Mouse (Mus musculus): ENCODE results near the gene Lce3b. TPM values are rescaled to one million over a fixed set of nuclear protein-coding genes. Genes with fewer than 3 reads are reported as not detected.

The Lce3b gene
- not detected in 2 replicates for polyA plus RNA-seq (2012; rRNA removed)

DNA sequence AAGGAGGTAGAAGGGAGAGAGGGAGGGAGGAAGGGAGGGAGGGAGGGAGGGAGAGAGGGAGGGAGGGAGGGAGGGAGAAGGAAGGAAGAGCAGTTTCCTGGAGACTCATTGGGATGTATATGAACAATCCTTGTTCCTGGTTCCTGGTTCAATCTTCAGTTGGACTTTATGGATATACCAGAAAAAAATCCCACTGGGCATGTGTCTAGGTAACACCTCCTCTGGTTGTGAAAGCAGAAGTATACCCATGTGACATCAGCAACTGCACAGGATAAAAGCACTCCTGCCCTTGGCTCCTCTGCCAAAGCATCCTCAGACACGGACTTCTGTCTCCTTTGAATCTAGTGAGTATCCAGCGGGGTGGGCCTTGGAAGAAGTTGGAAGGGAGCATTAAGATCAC, at the start of gene Lce3b:
Gene Lce3b (plus strand): TSS at position 301 of the 400 bp plus-strand sequence.
- no peak for DNase-seq (ENCODE audit: low spot score)

DNA sequence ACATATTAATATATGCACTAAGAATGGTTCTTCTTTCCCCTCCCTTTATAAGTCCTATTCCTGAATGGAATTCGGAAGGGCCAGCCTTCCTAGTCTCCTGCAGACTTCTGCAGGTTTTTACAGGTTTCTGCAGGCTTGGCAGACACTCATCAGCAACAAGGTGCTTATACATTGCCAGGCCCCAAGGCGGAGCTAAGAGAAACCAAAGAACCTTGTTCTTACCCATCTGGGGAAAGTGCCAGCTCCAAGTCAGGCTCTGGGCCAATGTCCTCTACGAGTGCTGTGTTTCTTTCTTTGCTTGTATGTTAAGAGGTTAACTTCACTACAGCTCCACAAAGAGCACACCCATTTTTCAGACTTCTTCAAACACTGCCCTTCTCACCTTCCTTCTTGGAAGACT, 38.7 kb upstream of the Lce3b start:
- no peak for DNase-seq (ENCODE audit: low spot score)

DNA sequence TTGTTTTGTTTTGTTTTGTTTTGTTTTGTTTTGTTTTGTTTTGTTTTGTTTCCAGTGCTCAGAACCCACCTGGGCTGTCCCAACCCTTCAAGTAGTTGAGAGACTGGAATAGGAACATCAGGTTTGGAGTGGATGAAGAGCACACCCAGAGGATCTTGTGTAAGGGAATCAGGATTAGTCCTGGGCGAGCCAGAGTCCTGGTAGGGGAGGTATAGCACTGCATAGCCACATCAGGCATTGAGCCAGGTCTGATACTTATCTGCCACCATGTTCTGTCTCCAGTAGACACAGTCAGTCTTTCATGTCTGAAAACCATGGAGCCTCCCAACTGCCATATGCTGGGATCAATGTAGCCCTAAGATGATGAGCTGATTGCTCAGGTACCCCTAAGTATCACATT, 38.3 kb upstream of the Lce3b start:
- DNase-seq (ENCODE audit: low spot score), result no peak

DNA sequence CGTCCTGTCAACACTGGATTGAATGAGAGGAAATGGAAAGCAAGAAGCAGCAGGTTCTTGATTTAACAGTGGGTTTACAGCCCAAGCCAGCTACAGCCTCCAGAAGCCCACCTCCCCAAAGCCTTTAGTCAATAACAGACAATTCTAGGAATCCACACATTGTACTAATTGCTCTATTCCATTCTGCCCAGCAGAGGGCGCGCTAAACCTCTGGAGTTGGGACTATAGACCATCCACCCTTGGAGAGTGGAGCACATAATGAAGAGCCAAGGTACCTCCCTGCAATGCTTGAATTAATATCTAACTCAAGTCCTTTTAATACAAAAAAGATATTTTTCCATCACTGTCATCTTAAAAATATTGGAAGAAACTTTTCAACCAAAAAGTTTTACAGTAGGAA, 29.8 kb upstream of the Lce3b start:
- DNase-seq (ENCODE audit: low spot score), result no peak

DNA sequence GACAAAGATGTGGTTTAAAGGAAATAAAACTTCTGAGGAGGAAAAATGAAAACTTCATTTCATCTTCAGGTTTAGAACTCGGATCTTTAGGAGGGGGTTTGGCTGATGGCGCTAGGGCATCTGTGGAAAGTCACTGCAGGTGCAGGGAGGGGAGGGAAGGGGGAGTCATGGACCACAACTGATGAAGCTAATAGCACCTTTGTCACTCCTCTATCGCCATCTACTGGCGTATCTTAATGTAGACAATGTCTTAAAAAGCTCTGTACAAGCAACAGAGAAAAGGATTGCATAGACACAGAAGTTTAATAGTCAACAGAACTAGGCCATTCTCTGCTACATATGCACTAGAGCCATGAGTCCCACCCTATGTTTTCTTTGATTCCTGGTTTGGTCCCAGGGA, 29.1 kb upstream of the Lce3b start:
- DNase-seq (ENCODE audit: low spot score), result no peak

DNA sequence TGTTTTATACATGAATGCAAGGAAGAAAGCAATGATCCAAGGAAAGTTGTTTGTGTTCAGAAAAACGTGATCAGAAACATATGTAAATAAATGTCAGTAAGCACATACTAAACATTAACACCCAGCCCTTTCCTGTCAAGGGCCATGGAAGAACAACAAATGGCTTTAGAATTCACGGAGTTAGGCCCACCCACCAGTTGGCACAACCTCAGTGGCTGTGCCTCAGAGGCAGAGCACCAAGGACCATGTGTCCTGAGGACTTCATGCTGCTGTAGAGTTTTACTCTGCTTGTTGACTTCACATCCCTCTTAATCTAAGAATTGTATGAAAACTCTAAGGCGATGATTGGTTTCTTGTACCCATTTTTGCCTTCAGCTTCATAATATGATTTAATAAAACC, 27.6 kb upstream of the Lce3b start:
- DNase-seq (ENCODE audit: low spot score), result no peak

DNA sequence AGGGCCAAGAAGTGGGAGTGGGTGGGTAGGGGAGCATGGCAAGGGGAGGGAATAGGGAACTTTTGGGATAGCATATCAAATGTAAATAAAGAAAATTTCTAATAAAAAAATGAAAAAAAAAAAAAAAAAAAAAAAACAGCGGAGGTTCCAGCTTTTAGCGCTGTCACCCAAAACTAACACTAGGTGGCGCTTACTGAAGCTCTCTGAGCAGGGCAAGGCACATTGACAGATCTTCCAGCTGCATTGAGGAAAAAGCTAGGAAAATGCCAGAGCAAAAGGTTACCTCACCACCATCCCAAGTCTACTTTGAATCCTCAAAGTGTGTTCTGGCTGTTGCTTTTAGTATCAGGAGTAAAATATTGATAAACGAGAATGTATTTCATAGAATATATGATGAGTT, 25.2 kb upstream of the Lce3b start:
- no peak for DNase-seq (ENCODE audit: low spot score)

DNA sequence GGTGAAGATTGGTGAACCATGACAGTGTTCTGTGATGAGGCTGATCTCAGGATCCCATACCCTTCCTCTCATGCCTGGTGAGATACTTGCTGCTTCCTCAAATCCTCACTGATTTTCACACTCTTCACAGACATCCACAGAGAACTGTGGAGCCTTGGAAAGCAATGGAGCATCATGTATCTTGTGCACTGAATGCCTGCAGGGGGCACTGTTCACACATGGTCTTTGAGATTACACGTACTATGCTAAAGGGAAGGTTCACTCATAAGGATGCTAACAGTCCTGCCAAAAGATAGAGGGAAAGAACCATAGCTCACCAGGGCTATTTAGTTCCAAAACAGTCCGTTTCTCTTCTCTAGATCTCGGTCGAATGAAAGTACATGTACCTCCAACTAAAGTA, 12.4 kb upstream of the Lce3b start:
- no peak for DNase-seq (ENCODE audit: low spot score)

DNA sequence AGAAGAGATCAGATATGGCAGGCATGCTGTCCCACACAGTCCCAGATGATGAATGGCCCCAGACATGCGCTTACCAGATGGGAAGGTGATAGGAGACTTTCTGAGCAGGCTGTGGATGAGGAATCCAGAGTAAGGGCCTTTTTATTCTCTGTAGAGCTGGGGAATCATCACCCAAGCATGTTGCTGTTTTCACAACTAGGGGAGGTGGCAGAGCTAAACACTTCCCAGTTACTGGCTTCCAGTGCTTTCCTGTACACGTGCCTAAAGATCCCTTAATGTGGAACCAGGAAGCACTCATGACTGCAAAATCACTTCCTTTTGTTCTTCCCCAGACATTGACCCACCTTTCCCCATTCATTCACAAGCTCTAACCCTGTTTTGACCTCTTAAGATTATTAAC, 6.6 kb upstream of the Lce3b start, which contains the start of gene Lce3a:
Gene Lce3a (minus strand): TSS at position 101 of the 400 bp plus-strand sequence.
- DNase-seq (ENCODE audit: low spot score), result no peak

DNA sequence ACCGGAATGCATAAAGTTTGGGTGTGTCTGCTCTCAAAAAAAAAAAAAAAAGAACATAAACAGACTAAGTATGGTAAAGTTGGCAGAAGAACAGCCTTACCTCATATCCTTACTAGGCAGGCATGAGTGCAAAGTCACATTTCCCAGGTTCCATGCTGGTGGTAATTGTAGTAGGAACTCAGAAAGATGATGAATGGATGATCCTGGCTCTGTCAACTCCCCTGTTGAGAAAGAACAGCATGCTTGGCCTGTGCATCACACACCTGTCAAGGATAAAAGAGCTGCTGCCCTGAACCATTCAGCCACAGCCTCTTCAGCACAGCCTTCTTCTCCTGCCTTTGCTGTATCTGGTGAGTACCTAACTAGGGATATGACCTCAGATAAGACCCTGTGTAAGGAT, 11.4 kb downstream of the Lce3b start, which contains the start of gene Lce3c:
Gene Lce3c (plus strand): TSS at position 301 of the 400 bp plus-strand sequence.
- DNase-seq (ENCODE audit: low spot score), result no peak

DNA sequence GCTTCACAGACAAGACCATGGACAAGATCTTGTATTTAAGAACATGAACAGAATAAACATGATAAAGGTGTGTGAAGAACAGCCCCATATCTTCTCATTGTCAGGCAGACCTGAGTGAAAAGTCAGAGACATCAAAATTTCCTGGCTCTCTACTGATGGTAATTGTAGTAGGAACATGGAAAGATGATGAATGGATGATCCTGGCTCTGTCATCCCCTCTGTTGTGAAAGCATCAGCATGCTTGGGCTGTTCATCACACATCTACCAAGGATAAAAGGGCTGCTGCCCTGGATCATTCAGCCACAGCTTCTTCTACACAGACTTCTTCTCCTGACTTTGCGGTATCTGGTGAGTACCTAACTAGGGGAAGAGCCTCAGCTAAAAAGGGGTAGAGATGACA, 24.3 kb downstream of the Lce3b start, which contains the start of gene Lce3d:
Gene Lce3d (plus strand): TSS at position 301 of the 400 bp plus-strand sequence.
- DNase-seq (ENCODE audit: low spot score), result no peak

DNA sequence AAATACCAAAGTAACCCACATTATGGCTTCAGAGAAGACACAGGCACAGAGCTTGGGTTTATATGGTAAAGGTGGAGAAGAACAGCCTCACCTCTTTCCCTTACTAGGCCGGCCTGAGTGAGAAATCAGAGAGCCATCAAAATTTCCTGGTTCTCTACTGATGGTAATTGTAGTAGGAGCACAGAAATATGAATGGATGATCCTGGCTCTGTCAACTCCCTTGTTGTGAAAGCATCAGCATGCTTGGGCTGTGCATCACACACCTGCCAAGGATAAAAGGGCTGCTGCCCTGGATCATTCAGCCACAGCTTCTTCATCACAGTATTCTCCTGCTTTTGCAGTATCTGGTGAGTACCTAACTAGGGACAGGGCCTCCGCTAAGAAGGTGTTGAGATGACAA, 34.0 kb downstream of the Lce3b start, which contains the start of gene Lce3e:
Gene Lce3e (plus strand): TSS at position 301 of the 400 bp plus-strand sequence.
- no peak for DNase-seq (ENCODE audit: low spot score)

DNA sequence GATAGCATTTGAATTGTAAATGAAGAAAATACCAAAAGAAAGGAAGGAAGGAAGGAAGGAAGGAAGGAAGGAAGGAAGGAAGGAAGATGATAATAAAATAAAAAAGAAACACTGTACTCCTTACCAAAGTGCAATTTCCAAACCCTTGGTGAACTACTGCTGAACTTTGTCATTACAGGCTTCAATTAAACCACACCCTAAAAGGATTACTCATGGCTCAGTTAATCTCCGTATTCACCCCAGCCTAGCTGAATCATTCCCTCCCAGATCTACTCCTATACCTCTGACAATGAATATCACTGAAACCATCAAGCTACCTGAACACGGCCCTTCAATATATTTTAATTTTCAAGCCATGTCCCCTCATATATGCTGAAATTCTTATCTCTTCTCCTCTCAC, 45.7 kb downstream of the Lce3b start:
- DNase-seq (ENCODE audit: low spot score), result no peak

Other genes with a start within 250 kb of the Lce3b start
- not detected in 2 replicates for gene Lce1d, start 245.8 kb upstream of the Lce3b start, polyA plus RNA-seq (2012; rRNA removed)
- gene Lce1e, start 223.9 kb upstream of the Lce3b start, polyA plus RNA-seq (2012; rRNA removed), result not detected in 2 replicates
- not detected in 2 replicates for gene Lce1f, start 212.6 kb upstream of the Lce3b start, polyA plus RNA-seq (2012; rRNA removed)
- not detected in 2 replicates for gene Gm38119, start 193.9 kb upstream of the Lce3b start, polyA plus RNA-seq (2012; rRNA removed)
- not detected in 2 replicates for gene Lce1g, start 180.6 kb upstream of the Lce3b start, polyA plus RNA-seq (2012; rRNA removed)
- not detected in 2 replicates for gene Lce1h, start 167.9 kb upstream of the Lce3b start, polyA plus RNA-seq (2012; rRNA removed)
- gene Lce1i, start 154.1 kb upstream of the Lce3b start, polyA plus RNA-seq (2012; rRNA removed), result not detected in 2 replicates
- not detected in 2 replicates for gene Lce1j, start 142.5 kb upstream of the Lce3b start, polyA plus RNA-seq (2012; rRNA removed)
- not detected in 2 replicates for gene Lce1k, start 125.1 kb upstream of the Lce3b start, polyA plus RNA-seq (2012; rRNA removed)
- gene Kprp, start 105.7 kb upstream of the Lce3b start, polyA plus RNA-seq (2012; rRNA removed), result not detected in 2 replicates
- not detected in 2 replicates for gene Lce1l, start 81.7 kb upstream of the Lce3b start, polyA plus RNA-seq (2012; rRNA removed)
- gene 2310050C09Rik, start 62.8 kb upstream of the Lce3b start, polyA plus RNA-seq (2012; rRNA removed), result not detected in 2 replicates
- not detected in 2 replicates for gene Lce3a, start 6.7 kb upstream of the Lce3b start, polyA plus RNA-seq (2012; rRNA removed)
- not detected in 2 replicates for gene Lce3c, start 11.5 kb downstream of the Lce3b start, polyA plus RNA-seq (2012; rRNA removed)
- gene Lce3d, start 24.4 kb downstream of the Lce3b start, polyA plus RNA-seq (2012; rRNA removed), result not detected in 2 replicates
- not detected in 2 replicates for gene Lce3e, start 34.1 kb downstream of the Lce3b start, polyA plus RNA-seq (2012; rRNA removed)
- gene Lce3f, start 59.2 kb downstream of the Lce3b start, polyA plus RNA-seq (2012; rRNA removed), result not detected in 2 replicates
- gene Crct1, start 82.7 kb downstream of the Lce3b start, polyA plus RNA-seq (2012; rRNA removed), result not detected in 2 replicates
- gene Lce1m, start 86.1 kb downstream of the Lce3b start, polyA plus RNA-seq (2012; rRNA removed), result not detected in 2 replicates
- not detected in 2 replicates for gene Gm4858, start 135.8 kb downstream of the Lce3b start, polyA plus RNA-seq (2012; rRNA removed)
- gene Crnn, start 211.8 kb downstream of the Lce3b start, polyA plus RNA-seq (2012; rRNA removed), result 0.03 TPM in 1 of 2 replicates, not detected in the other

Data from urinary bladder, adult 2 months (tissue).